Mouse (Mus musculus): ENCODE results near the gene Pabpn1. TPM values are rescaled to one million over a fixed set of nuclear protein-coding genes. Genes with fewer than 3 reads are reported as not detected.

Pabpn1 gene
- polyA plus RNA-seq (2014; fragmentation: Illumina TruSeq; extraction: RNeasy Lipid Tissue Mini Kit (QIAGEN cat#74804); ENCODE audit: low read depth, low replicate concordance): 42.0 TPM

GRCm38 (mm10) chr14:54892200-54892599, at the start of gene Pabpn1:
Gene Pabpn1, plus strand, starts transcription at chr14:54892500.

GRCm38 (mm10) chr14:54870861-54871260, 21.4 kb upstream of the Pabpn1 start, which contains the start of gene Homez:
Gene Homez, minus strand, starts transcription at chr14:54870961.

GRCm38 (mm10) chr14:54877048-54877715, 15.1 kb upstream of the Pabpn1 start, which contains the start of gene Ppp1r3e:
Gene Ppp1r3e, minus strand, starts transcription at chr14:54877550.

GRCm38 (mm10) chr14:54883154-54884021, 8.9 kb upstream of the Pabpn1 start, which contains the start of the genes Bcl2l2 and Gm20521:
Gene Bcl2l2, plus strand, starts transcription at chr14:54883377.
Gene Gm20521, plus strand, starts transcription at chr14:54883441.

GRCm38 (mm10) chr14:54912886-54913285, 20.6 kb downstream of the Pabpn1 start, which contains the start of gene Slc22a17:
Gene Slc22a17, minus strand, starts transcription at chr14:54913132.

GRCm38 (mm10) chr14:54925349-54926342, 33.3 kb downstream of the Pabpn1 start, which contains the start of gene Efs:
Gene Efs, minus strand, starts transcription at chr14:54926126.

GRCm38 (mm10) chr14:54932645-54933150, 40.4 kb downstream of the Pabpn1 start, which contains the start of gene Il25:
Gene Il25, plus strand, starts transcription at chr14:54932695.

GRCm38 (mm10) chr14:54935904-54936830, 43.9 kb downstream of the Pabpn1 start, which contains the start of gene Cmtm5:
Gene Cmtm5, plus strand, starts transcription at chr14:54936261.

Other genes starting within 250 kb of the Pabpn1 start
- gene 1700123O20Rik, start 206.3 kb upstream of the Pabpn1 start, polyA plus RNA-seq (2014; fragmentation: Illumina TruSeq; extraction: RNeasy Lipid Tissue Mini Kit (QIAGEN cat#74804); ENCODE audit: low read depth, low replicate concordance): 13.9 TPM
- 40.7 TPM for gene Acin1, start 205.6 kb upstream of the Pabpn1 start, polyA plus RNA-seq (2014; fragmentation: Illumina TruSeq; extraction: RNeasy Lipid Tissue Mini Kit (QIAGEN cat#74804); ENCODE audit: low read depth, low replicate concordance)
- gene Gm29776, start 193.7 kb upstream of the Pabpn1 start, polyA plus RNA-seq (2014; fragmentation: Illumina TruSeq; extraction: RNeasy Lipid Tissue Mini Kit (QIAGEN cat#74804); ENCODE audit: low read depth, low replicate concordance): not detected
- gene Cebpe, start 180.3 kb upstream of the Pabpn1 start, polyA plus RNA-seq (2014; fragmentation: Illumina TruSeq; extraction: RNeasy Lipid Tissue Mini Kit (QIAGEN cat#74804); ENCODE audit: low read depth, low replicate concordance): not detected
- gene Slc7a8, start 110.6 kb upstream of the Pabpn1 start, polyA plus RNA-seq (2014; fragmentation: Illumina TruSeq; extraction: RNeasy Lipid Tissue Mini Kit (QIAGEN cat#74804); ENCODE audit: low read depth, low replicate concordance): 0.82 TPM
- not detected for gene Rnf212b, start 78.4 kb upstream of the Pabpn1 start, polyA plus RNA-seq (2014; fragmentation: Illumina TruSeq; extraction: RNeasy Lipid Tissue Mini Kit (QIAGEN cat#74804); ENCODE audit: low read depth, low replicate concordance)
- gene Homez, start 21.5 kb upstream of the Pabpn1 start, polyA plus RNA-seq (2014; fragmentation: Illumina TruSeq; extraction: RNeasy Lipid Tissue Mini Kit (QIAGEN cat#74804); ENCODE audit: low read depth, low replicate concordance): 3.0 TPM
- 4.6 TPM for gene Ppp1r3e, start 14.9 kb upstream of the Pabpn1 start, polyA plus RNA-seq (2014; fragmentation: Illumina TruSeq; extraction: RNeasy Lipid Tissue Mini Kit (QIAGEN cat#74804); ENCODE audit: low read depth, low replicate concordance)
- gene Bcl2l2, start 9.1 kb upstream of the Pabpn1 start, polyA plus RNA-seq (2014; fragmentation: Illumina TruSeq; extraction: RNeasy Lipid Tissue Mini Kit (QIAGEN cat#74804); ENCODE audit: low read depth, low replicate concordance): 7.7 TPM
- not detected for gene Gm20521, start 9.1 kb upstream of the Pabpn1 start, polyA plus RNA-seq (2014; fragmentation: Illumina TruSeq; extraction: RNeasy Lipid Tissue Mini Kit (QIAGEN cat#74804); ENCODE audit: low read depth, low replicate concordance)
- gene Slc22a17, start 20.6 kb downstream of the Pabpn1 start, polyA plus RNA-seq (2014; fragmentation: Illumina TruSeq; extraction: RNeasy Lipid Tissue Mini Kit (QIAGEN cat#74804); ENCODE audit: low read depth, low replicate concordance): not detected
- not detected for gene Efs, start 33.6 kb downstream of the Pabpn1 start, polyA plus RNA-seq (2014; fragmentation: Illumina TruSeq; extraction: RNeasy Lipid Tissue Mini Kit (QIAGEN cat#74804); ENCODE audit: low read depth, low replicate concordance)
- gene Il25, start 40.2 kb downstream of the Pabpn1 start, polyA plus RNA-seq (2014; fragmentation: Illumina TruSeq; extraction: RNeasy Lipid Tissue Mini Kit (QIAGEN cat#74804); ENCODE audit: low read depth, low replicate concordance): not detected
- not detected for gene Cmtm5, start 43.8 kb downstream of the Pabpn1 start, polyA plus RNA-seq (2014; fragmentation: Illumina TruSeq; extraction: RNeasy Lipid Tissue Mini Kit (QIAGEN cat#74804); ENCODE audit: low read depth, low replicate concordance)
- gene Myh6, start 74.4 kb downstream of the Pabpn1 start, polyA plus RNA-seq (2014; fragmentation: Illumina TruSeq; extraction: RNeasy Lipid Tissue Mini Kit (QIAGEN cat#74804); ENCODE audit: low read depth, low replicate concordance): not detected
- gene Gm17428, start 84.4 kb downstream of the Pabpn1 start, polyA plus RNA-seq (2014; fragmentation: Illumina TruSeq; extraction: RNeasy Lipid Tissue Mini Kit (QIAGEN cat#74804); ENCODE audit: low read depth, low replicate concordance): not detected
- not detected for gene Myh7, start 102.1 kb downstream of the Pabpn1 start, polyA plus RNA-seq (2014; fragmentation: Illumina TruSeq; extraction: RNeasy Lipid Tissue Mini Kit (QIAGEN cat#74804); ENCODE audit: low read depth, low replicate concordance)
- 6.7 TPM for gene Ngdn, start 123.0 kb downstream of the Pabpn1 start, polyA plus RNA-seq (2014; fragmentation: Illumina TruSeq; extraction: RNeasy Lipid Tissue Mini Kit (QIAGEN cat#74804); ENCODE audit: low read depth, low replicate concordance)
- gene Zfhx2, start 199.8 kb downstream of the Pabpn1 start, polyA plus RNA-seq (2014; fragmentation: Illumina TruSeq; extraction: RNeasy Lipid Tissue Mini Kit (QIAGEN cat#74804); ENCODE audit: low read depth, low replicate concordance): 0.48 TPM
- 10.6 TPM for gene Thtpa, start 202.3 kb downstream of the Pabpn1 start, polyA plus RNA-seq (2014; fragmentation: Illumina TruSeq; extraction: RNeasy Lipid Tissue Mini Kit (QIAGEN cat#74804); ENCODE audit: low read depth, low replicate concordance)
- gene Ap1g2, start 214.1 kb downstream of the Pabpn1 start, polyA plus RNA-seq (2014; fragmentation: Illumina TruSeq; extraction: RNeasy Lipid Tissue Mini Kit (QIAGEN cat#74804); ENCODE audit: low read depth, low replicate concordance): 2.4 TPM
- not detected for gene Jph4, start 224.4 kb downstream of the Pabpn1 start, polyA plus RNA-seq (2014; fragmentation: Illumina TruSeq; extraction: RNeasy Lipid Tissue Mini Kit (QIAGEN cat#74804); ENCODE audit: low read depth, low replicate concordance)